ENCODE assay signal across 8 mouse cellular contexts in genomic region chr5:52524207-52524606, GRCm38 (mm10). TPM values are rescaled to one million over a fixed set of nuclear protein-coding genes. Genes with fewer than 3 reads are reported as not detected.
DNase-seq lines count a peak whose midpoint lies in the region; ATAC-seq and TF ChIP-seq lines count a peak whose summit lies in the region.

No protein-coding gene starts in this region.

- H3K9ac ChIP-seq in kidney, embryonic 15.5 days, result no peak overlapping the region
- H3K9ac ChIP-seq in kidney, embryonic 16.5 days (replicated peaks; ENCODE audit: low read length), result no peak overlapping the region

- 0 out of 2 replicates have a peak, but pooled peaks have one; percentile 22 for ATAC-seq in kidney, embryonic 15.5 days (replicated peaks; ENCODE audit: low FRiP score)
- no peak; the same call in 1 of the 2 replicates for ATAC-seq in kidney, embryonic 16.5 days (ENCODE audit: low FRiP score, low TSS enrichment)

- no peak overlapping the region for H3K27ac ChIP-seq in kidney, embryonic 15.5 days
- no peak overlapping the region for H3K27ac ChIP-seq in kidney, embryonic 16.5 days (ENCODE audit: low read length)
- H3K27ac ChIP-seq in cortical plate, adult 2 months (ENCODE audit: insufficient read depth, low read length), result no peak overlapping the region

- no peak overlapping the region for H3K4me3 ChIP-seq in kidney, embryonic 15.5 days (replicated peaks)
- H3K4me3 ChIP-seq in kidney, embryonic 16.5 days (ENCODE audit: low read length), result no peak overlapping the region
- H3K4me3 ChIP-seq in cortical plate, adult 2 months (ENCODE audit: insufficient read depth, low read length), result no peak overlapping the region

- H3K27me3 ChIP-seq in kidney, embryonic 15.5 days, result no peaks in the 10 kb centered on the region
- no peaks in the 10 kb centered on the region for H3K27me3 ChIP-seq in kidney, embryonic 16.5 days (ENCODE audit: insufficient read depth, low read length)

- DNase-seq in heart, postnatal 36 days, result peak; percentile 14 to 39
- peak; percentile 51 to 76 for DNase-seq in left cerebral cortex, postnatal 25 days (ENCODE audit: low spot score in 2 of 2)
- peak; percentile 40 for DNase-seq in right cerebral cortex, postnatal 14 days
- no peak for DNase-seq in urinary bladder, postnatal 25 days (ENCODE audit: low spot score)
- no peak for DNase-seq in spleen, adult 18-20 months

- peak; percentile 75 for TF ChIP-seq CTCF in cortical plate, adult 2 months (IDR thresholded peaks at IDR 0.05; ENCODE audit: extremely low read depth, insufficient read depth, low read length)

- H3K36me3 ChIP-seq in kidney, embryonic 15.5 days, result no peaks in the 10 kb centered on the region
- no peaks in the 10 kb centered on the region for H3K36me3 ChIP-seq in kidney, embryonic 16.5 days (ENCODE audit: insufficient read depth, low read length)

- intact Hi-C loops in heart, postnatal 36 days (cut with DNase I), result loop anchor here (5.0 kb wide), 3 partner anchors 108 to 392 kb away; no protein-coding TSS in a partner anchor
- intact Hi-C loops in left cerebral cortex, postnatal 25 days (cut with DNase I), result loop anchor here (5.0 kb wide), 3 partner anchors 257 to 412 kb away; no protein-coding TSS in a partner anchor

- 55% methylated on average over 3 of the region's 3 CpGs for WGBS in kidney, embryonic 15.5 days
- 57% methylated on average over 3 of the region's 3 CpGs for WGBS in kidney, embryonic 16.5 days

- no peaks in the 10 kb centered on the region for H3K4me1 ChIP-seq in kidney, embryonic 15.5 days
- H3K4me1 ChIP-seq in kidney, embryonic 16.5 days (ENCODE audit: insufficient read depth, low read length), result no peaks in the 10 kb centered on the region
- peaks cover 3% of the 10 kb centered on the region; the same call in 1 of the 2 replicates for H3K4me1 ChIP-seq in cortical plate, adult 2 months (ENCODE audit: control insufficient read depth, insufficient read depth, low read length)

- 0 out of 2 replicates have a peak, but pooled peaks cover 2% of the 10 kb centered on the region for H3K9me3 ChIP-seq in kidney, embryonic 15.5 days (replicated peaks)
- peaks cover 4% of the 10 kb centered on the region for H3K9me3 ChIP-seq in kidney, embryonic 16.5 days (ENCODE audit: low read length)

- no peak for TF ChIP-seq POLR2A in cortical plate, adult 2 months (IDR thresholded peaks at IDR 0.05; ENCODE audit: extremely low read depth, insufficient read depth, low read length)

- no peak overlapping the region for H3K4me2 ChIP-seq in kidney, embryonic 15.5 days
- H3K4me2 ChIP-seq in kidney, embryonic 16.5 days (replicated peaks; ENCODE audit: low read depth, low read length), result no peak overlapping the region

RNA-seq across cellular contexts. Expression of gene Lgi2, which starts 42.1 kb away (rescaled TPM):
- 3.5 and 4.6 TPM in 2 replicates for polyA plus RNA-seq in kidney, embryonic 15.5 days (2015; fragmentation: Nextera tagmentation; extraction: Ambion mirVana)
- polyA plus RNA-seq in kidney, embryonic 16.5 days (2015; fragmentation: Nextera tagmentation; extraction: Ambion mirVana), result 2.5 and 2.9 TPM in 2 replicates
- 25.6 and 26.1 TPM in 2 replicates for polyA plus RNA-seq in cortical plate, adult 2 months (2012; rRNA removed)
- under 1 TPM; 0.33 to 0.60 TPM for total RNA-seq in heart, postnatal 36 days (2021)
- total RNA-seq in left cerebral cortex, postnatal 25 days (2021), result 10 to 100 TPM; 44.6 to 57.0 TPM

RNA-seq across cellular contexts. Expression of gene Ccdc149, which starts 52.9 kb away (rescaled TPM):
- polyA plus RNA-seq in kidney, embryonic 15.5 days (2015; fragmentation: Nextera tagmentation; extraction: Ambion mirVana), result 3.0 and 3.4 TPM in 2 replicates
- 3.4 and 3.5 TPM in 2 replicates for polyA plus RNA-seq in kidney, embryonic 16.5 days (2015; fragmentation: Nextera tagmentation; extraction: Ambion mirVana)
- polyA plus RNA-seq in cortical plate, adult 2 months (2012; rRNA removed), result 37.0 and 44.4 TPM in 2 replicates
- total RNA-seq in heart, postnatal 36 days (2021), result 1 to 10 TPM; 6.5 to 7.4 TPM
- total RNA-seq in left cerebral cortex, postnatal 25 days (2021), result 10 to 100 TPM; 51.4 to 58.7 TPM

Comparison
In these comparisons a context has a peak if more than half of its experiments do, and no peak if none do; other contexts are left out.
1. DNase-seq: peak in heart, postnatal 36 days (2 of 2), left cerebral cortex, postnatal 25 days (2 of 2) and right cerebral cortex, postnatal 14 days (single experiment); none in urinary bladder, postnatal 25 days (single experiment) and spleen, adult 18-20 months (0 of 2).